Mouse (Mus musculus): ENCODE data around the gene Zfp787.
"Not testable (repeated sequence)": the region's sequence is repeated elsewhere in the genome, so short reads cannot be mapped to it uniquely, and the experiment has no call there.

Gene Zfp787

DNA sequence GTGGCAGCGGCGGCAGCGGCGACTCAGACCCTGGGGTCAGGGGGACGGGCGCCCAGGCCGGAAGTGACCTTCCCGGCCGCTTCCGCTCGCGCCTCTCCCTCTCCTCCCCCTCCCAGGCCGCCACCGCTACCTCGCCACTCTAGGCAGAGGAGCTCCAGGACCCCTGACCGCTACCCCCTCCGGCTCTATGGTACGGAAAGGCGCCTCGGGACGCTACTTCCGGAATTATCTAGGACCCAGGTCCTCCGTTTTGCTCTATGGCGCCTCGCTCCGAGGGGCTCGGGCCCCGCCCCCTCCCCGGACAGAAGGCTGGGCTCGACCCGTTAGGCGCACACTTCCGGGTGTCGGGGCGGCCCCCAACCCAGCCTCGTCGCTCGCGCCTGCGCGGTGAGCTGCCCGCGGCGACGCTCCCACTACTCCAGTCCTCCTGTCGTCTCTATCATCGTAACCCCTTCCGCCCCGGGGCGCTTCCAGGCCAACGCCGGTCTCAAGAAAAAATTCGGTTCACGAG, at the start of gene Zfp787:
Zfp787 (minus strand) TSS at position 97 of the 511 bp plus-strand sequence.
- peak; percentile 96 for DNase-seq (ENCODE audit: low read depth, low spot score)

DNA sequence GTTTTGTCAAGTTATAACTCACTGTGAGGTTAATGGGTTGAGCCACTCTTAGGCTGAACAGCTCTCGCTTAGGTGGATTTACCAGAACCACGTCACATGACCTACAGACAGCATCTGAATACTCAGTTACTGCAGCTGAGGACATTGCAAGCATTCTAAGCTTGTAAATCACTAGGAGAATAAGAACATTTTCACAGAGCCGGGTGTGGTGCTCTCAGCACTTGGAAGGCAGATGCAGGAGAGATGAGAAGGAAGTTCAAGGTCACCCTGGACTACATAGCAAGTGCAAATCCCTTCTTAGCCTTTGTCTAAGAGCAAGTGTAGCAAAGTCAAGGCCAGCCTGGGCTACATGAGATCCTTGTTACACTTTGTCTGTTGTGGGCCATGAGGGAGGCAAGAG, 48.4 kb upstream of the Zfp787 start:
- DNase-seq (ENCODE audit: low read depth, low spot score), result no peak

DNA sequence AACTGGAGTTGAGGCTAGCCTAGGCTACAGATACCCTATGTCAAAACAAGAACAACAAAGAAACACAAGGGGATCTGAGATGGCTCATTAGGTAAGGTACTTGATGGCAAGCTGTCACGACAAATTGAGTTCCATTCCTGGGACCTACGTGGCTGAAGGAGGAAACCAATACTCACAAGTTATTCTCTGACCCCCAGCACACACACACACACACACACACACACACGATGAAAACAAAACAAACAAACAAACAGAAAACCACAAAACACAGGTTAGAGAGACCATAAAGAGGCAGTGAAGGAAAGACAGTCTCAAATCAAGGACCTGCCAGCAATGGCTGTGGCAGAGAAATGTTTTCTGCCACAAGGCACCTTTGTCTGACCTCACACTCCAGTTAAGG, 41.0 kb upstream of the Zfp787 start, which contains the start of gene Galp:
Galp (plus strand) TSS at position 301 of the 400 bp plus-strand sequence.
- no peak for DNase-seq (ENCODE audit: low read depth, low spot score)

DNA sequence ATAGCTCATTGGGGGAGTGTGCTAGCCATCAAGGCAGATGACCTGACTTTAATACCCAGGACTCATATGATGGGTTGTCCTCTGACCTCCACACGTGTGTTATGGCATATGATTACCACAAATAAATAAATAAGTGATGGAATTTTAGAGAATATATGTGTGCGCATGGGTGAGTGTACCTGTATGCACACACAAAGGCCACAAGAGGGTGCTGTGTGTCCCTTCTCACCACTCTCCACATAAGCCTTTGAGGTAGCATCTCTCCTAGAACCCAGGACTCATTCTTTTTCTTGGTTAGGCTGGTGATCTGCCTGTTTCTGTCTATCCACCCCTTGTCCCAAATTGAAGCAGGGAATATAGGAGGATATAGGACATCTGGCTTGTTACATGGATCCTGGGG, 40.0 kb upstream of the Zfp787 start:
- peak; percentile 22 for DNase-seq (ENCODE audit: low read depth, low spot score)

DNA sequence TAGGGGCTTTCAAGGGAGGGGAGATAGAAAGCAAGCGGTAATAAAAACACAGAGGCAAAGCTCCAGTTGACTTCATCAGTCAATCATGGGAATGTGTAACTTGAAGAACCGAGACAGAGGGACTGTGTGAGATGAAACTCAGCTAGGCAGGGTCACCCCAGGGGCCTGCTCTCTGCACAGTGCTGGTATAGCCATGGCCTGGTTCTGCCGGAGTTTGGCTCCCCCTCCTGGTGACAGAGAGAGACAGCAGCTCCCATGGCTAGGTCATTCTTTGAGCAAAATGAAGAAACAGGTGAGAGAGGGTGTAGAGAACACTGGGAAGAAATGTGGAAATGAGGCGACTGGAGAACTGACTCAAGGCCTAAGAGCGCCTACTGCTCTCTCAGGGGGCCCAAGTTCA, 38.3 kb upstream of the Zfp787 start:
- DNase-seq (ENCODE audit: low read depth, low spot score), result peak; percentile 80

DNA sequence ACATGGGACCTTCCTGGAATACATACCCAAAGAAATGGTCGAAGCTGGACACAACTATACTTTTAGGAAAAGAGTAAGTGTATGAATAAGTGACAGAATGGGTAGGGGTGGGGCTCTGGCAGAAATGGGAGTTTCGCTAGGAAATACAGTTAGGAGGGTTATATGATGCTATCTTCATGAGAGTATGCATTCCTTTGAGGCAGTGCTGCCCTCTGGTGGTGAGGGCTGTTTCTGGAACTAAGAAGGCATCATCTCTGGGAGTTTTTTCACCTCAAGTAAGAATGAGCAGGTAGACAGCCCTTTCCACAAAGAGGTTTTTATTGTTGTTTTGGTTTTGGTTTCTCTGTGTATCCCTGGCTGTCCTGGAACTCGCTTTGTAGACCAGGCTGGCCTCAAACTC, 35.6 kb upstream of the Zfp787 start:
- peak; percentile 88 for DNase-seq (ENCODE audit: low read depth, low spot score)

DNA sequence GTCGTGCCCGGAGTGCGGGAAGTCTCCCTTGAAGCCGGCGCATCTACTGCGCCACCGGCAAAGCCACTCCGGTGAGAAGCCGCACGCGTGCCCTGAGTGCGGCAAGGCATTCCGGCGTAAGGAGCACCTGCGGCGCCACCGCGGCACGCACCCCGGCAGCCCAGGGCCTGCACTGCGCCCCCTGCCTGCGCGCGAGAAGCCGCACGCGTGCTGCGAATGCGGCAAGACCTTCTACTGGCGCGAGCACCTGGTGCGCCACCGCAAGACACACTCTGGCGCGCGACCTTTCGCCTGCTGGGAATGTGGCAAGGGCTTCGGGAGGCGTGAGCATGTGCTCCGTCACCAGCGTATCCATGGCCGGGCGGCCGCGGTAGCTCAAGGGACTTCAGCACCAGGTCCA, 33.7 kb upstream of the Zfp787 start:
- no peak for DNase-seq (ENCODE audit: low read depth, low spot score)

DNA sequence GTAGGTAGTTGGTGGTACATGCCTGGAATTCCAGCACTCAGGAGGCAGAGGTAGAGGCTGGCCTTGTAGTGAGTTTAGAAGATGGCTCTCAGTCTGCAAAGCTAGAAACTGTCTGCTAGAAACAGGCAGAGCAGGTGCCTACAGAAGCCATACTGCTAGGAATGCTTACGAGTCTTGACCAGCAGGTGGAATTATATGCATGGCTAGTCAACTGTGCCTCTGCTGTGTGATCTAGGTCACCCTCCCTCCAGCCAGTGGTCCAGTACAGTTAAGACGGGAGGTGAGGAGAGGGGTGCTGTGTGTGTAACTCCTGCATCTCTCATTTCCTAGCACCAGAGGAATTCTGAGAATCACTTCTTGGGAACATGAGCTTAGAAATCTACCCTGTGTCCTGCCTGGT, 31.0 kb upstream of the Zfp787 start:
- DNase-seq (ENCODE audit: low read depth, low spot score), result no peak

DNA sequence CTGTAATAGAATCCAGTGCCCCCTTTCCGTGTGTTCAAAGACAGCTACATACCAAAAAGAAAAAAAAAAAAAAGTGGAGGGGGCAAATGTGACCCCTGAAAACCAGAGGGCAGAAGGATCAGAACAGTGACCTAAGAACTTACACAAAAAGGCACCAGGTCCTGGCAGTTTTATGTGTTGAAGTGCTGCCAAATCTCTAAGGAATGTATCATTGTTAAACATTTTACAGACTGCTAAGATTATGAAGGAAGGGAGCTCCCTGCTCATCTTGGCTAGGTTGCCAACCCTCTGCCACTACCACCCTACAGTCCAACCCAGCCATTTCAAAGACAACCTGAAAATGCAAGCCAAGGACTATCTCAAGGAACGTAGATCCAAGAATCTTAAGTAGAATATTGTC, 30.4 kb upstream of the Zfp787 start:
- DNase-seq (ENCODE audit: low read depth, low spot score), result no peak

DNA sequence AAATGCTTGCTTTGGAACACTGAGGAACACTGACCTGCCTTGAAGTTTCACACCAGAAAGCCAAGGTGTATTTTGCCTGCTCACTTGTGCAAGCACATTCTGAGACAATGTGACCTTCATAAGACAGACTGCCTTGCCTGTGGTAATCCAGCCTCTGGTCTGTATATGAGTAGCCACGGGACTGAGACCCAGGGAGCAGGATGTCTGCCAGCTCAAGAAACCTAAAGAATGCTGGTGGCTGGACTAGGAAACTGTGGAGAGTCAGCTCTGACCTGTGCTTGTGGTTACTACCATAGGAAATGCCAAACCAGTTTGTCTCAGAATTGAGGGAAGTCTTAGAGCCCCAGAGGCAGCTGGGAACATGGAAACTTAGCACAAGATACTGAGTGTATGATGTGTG, 29.6 kb upstream of the Zfp787 start:
- no peak for DNase-seq (ENCODE audit: low read depth, low spot score)

DNA sequence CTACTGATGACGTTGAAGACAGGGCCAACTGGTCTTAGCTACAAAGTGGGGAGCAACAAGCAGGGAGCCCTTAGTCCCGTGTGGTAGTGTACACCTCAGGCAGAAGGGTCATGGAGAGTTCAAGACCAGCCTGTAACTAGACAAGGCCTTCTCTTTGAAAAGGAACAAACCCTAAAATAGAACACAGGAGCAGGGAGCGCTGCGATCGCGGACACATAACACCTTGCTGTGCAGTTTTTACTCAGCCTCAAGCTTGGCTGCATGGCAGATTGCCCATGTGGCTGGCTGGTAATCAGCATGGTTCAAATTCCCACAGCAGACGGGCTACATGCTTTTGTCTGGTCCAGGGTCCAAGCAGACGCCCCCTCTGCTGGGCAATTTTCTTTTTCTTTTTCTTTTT, 28.7 kb upstream of the Zfp787 start:
- DNase-seq (ENCODE audit: low read depth, low spot score), result no peak

DNA sequence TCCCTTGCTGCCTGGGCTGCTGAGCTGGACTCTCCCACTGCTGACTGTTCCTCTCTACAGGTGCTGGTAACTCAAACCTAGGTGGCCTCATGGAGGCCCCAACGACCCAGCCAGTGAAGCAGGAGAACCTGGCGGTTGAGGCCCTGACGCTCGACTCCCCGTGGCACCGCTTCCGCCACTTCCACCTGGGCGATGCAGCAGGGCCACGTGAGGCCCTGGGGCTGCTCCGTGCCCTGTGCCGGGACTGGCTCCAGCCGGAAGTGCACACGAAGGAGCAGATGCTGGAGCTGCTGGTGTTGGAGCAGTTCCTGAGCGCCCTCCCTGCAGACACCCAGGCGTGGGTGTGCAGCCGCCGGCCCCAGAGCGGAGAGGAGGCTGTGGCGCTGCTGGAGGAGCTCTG, 28.0 kb upstream of the Zfp787 start:
- no peak for DNase-seq (ENCODE audit: low read depth, low spot score)

DNA sequence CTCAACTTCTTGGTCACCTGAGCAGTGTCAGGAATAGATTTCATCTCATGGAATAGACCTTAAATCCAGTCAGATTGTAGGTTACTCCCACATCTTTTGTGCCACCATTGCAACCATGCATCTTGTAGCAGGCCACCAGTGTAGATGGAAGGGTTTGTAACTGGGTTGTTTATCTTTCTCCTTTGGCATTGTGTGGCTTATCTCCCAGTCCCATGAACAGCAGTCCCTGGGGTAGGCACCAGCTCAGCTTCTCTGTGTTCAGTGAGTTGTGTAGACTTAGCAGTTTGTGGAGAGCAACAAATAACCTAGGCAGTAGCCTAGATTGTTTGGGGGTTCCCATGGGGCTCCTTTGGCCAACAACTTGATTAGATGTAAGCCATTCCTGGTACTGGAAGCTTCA, 27.1 kb upstream of the Zfp787 start:
- DNase-seq (ENCODE audit: low read depth, low spot score), result no peak

DNA sequence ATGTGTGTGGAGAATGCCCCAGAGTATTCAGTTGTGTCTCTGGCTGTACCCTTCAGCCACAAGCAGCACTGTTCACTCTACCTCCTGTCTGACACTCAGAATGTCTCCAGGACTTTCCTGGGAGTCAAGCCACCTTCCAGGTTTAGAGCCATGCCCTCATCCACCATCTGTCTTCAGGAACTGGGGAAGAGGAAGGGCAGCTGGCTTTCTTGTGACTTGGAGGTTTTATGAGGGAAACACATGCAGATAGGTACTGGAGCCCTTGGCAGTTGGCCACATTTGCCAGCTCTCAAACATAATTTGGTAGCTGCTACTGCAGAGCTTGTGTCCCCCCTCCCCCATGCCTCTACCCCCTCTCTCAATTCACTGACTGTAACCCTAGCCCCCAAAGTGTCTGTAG, 23.2 kb upstream of the Zfp787 start:
- DNase-seq (ENCODE audit: low read depth, low spot score), result no peak

DNA sequence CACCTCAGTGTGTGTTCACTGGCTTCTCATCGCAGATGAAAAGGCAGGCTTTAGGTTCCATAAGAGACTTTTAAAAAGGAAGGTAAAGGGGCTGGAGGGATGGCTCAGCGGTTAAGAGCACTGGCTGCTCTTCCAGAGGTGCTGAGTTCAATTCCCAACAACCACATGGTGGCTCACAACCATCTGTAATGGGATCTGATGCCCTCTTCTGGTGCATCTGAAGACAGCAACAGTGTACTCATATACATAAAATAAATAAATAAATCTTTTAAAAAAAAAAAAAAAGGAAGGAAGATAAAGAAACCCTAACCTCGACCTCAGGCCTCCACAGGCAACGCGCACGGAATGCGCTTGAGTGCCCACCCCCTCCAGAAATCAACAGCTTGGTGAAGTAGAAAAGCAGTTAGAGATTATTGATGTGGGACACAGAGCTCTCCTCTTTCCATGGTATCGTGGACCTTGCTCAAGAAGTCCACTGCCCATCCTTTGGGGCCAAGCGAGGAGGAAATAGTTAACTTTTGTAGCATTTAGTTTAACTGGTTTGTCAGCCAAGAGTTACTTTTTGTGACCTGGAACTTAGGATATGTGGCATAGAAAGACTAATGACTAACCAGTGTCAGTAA, 18.7 kb upstream of the Zfp787 start:
- DNase-seq (ENCODE audit: low read depth, low spot score), result not testable (repeated sequence)

DNA sequence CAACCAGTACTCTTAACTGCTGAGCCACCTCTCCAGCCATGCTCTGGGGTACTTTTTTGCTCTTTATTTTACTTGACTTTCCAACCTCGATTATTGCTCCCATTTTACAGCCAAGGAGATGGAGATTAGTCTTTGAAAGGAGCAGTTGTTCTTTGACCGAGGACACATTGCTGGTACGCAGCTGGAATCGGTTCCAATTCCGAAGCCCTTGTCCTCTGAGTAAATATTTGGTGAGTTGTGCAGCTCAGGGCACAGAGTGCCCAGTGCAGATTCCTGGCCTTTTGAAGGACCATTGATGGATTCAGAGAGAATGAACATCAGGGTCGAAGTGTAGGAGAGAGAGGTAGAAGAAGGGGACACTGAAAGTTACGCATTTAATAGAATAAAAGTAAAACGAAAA, 18.1 kb upstream of the Zfp787 start:
- no peak for DNase-seq (ENCODE audit: low read depth, low spot score)

DNA sequence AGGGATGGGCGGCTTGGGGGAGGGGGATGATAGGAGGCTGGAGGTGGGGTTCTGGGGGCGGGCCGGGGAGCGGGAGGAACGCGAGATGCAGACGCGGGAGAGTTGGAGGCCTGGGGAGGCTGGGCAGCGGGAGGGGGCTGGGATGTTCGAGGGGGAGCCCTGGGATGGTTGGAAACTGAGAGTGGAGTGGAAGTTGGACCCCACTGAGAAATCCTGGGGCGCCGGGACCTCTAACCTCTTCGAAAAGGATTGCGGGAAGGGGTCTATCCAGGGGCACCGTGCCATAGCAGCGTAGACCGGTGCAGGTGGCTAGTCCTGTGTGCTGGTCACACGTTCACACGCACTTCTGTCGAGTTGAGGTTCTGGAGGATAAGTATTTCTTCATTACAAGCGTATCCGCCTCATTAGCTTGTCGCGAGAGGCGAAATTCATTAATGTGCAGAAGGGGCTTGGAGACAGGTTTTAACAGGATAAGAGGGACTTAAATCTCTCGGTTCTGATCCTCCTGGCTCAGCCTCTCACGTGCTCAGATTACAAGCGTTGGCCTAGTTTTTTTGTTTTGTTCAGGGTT, 17.0 kb upstream of the Zfp787 start:
- DNase-seq (ENCODE audit: low read depth, low spot score), result no peak

DNA sequence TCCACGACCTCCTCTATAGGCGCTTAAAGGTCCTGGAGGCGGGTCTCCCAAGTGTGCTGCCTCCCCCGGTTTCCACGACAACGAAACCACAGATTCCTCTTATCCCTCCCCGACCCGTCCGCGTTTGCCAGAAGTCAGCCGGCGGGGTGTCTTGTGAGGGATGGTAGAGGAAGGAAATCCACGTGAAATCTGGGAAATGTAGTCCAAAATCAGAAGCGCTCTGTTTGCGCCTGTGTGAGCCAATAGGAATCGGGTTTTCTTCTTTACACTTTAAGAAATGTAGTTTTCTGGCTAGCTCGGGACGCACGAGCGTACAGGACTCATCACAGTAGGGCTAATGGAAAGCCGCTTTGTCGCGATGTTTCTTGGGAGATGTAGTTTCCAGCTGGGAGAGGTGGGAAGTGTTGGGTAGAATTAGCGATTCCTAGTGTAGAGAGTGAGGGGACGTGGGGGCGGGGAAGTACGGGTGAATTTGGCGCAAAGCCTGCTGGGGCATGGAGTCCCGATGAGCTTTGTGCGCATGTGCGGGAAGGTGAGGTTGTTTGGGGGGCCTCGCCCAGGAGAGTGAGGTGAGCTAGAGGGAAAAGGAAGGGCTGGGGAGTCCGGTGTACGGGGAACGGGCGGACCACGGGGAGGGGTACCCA, 16.3 kb upstream of the Zfp787 start, which contains the start of gene Zfp444:
Zfp444 (plus strand) TSS at position 221 of the 644 bp plus-strand sequence.
- DNase-seq (ENCODE audit: low read depth, low spot score), result peak; percentile 96

DNA sequence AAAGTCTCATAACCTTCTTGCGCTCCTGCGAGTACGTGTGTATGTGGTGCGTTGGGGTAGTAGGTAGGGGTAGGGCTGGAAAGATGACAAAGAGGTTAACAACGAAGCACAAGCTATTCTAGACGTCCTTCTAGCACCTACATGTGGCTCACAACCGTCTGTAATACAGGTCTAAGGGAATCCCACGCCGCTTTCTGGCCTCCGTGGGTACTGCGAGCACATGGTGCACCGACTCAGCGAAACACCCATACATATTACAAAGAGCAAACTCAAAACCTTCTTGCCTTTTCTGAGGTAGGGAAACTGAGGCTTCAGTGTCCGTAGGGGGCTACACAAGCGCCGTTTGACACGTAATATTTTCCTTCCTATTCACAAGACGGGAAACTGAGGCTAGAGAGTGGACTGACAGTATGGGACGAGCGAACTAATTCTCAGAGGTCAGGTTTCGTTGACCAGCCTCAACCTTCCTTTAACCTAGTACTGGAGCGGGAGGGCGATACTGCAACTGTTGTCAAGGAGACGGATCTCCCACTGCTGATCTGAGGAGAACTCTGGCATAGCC, 15.7 kb upstream of the Zfp787 start:
- peak; percentile 86 for DNase-seq (ENCODE audit: low read depth, low spot score)

DNA sequence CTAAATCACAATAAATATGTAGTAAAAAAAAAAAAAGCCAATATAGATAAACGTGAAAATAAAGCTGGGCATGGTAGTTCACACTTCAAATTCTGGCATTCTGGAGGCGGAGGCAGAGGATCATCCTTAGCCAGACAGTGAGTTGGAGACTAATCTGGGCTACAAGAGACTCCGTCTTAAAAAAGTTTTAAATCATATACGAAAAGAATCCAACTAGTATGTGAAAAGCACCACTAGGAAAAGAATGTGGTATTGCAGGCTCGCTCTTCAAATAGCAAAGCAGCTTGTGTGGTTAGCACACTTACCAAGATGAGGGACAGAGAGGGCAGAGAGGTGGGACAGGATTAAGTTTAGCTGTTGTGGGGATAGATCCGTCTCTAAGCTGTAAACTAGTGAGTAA, 15.1 kb upstream of the Zfp787 start:
- no peak for DNase-seq (ENCODE audit: low read depth, low spot score)

DNA sequence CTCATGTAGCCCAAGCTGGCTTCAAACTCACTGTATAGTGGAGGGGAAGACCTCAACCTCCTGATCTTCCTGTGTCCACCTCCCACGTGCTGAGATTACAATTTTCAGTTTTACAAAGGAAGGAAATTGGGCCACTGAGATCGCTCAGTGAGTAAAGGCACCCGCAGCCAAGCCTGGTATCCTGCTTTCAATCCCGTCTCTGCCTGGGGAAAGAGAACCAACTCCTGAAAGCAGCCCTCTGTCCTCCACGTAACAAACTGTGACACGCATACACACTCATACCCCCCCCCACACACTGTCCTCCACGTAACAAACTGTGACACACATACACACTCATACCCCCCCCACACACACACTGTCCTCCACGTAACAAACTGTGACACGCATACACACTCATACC, 14.6 kb upstream of the Zfp787 start:
- no peak for DNase-seq (ENCODE audit: low read depth, low spot score)

DNA sequence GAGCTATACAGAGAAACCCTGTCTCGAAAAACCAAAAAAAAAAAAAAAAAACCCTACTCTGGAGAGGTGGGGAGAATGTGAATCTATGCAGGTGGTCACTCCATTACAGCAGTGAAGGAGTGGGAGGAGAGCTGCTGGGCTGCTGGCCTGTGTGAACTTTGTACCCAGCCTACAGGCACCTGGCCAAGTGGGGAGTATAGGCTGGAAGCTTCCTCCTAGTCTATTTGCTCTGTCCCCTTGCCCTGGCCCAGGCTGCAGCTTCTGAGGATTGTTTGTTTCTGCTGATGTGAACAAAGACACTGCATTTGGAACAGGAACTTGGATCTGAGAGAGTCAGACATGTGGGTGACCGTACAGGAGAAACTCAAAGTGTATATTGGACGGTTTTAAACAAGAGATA, 13.6 kb upstream of the Zfp787 start:
- no peak for DNase-seq (ENCODE audit: low read depth, low spot score)

DNA sequence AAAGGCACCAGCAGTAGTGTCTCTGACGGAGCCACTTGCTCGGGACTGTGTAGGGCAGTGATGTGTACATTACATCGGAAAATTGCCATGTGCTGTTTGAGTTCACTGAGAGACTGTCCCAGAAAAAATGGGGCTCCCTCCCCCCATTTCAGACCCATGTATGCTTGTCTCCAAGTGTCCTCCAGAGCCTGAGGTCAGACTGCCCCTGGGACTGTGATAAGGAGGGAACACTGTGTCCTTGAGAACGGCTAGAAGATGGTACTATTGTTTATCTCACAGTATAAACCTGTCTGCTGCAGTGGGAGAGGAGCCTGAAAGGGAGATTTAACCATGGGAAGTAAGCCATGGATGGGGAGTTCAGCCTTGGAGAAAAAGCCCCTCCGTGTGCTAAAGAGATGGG, 8.9 kb upstream of the Zfp787 start:
- DNase-seq (ENCODE audit: low read depth, low spot score), result no peak
